Mouse (Mus musculus) embryonic fibroblast, embryonic 13.5 days (primary cell): ENCODE data around the gene Sart1.

ENCODE experiments used
- CTCF ChIP-seq: IDR thresholded peaks from 2 replicates; pipeline ENCODE4 v1.5.1; 2011; ENCODE audit warnings: mild to moderate bottlenecking, control low read depth, low read length, moderate library complexity, borderline replicate concordance; ENCODE audit not compliant: insufficient read depth
- POLR2A ChIP-seq: IDR thresholded peaks from 2 replicates; pipeline ENCODE4 v1.6.1; 2011; ENCODE audit warnings: low read depth, mild to moderate bottlenecking, control low read depth, low read length, moderate library complexity

GRCm38 (mm10) chr19:5327970-5328369 lies 60.5 kb downstream of the Sart1 start:
- TF ChIP-seq CTCF, result no peak
- no peak for TF ChIP-seq POLR2A
